Mouse (Mus musculus) E14TG2a.4 (cell line): ENCODE data around the gene Chrna5.

Source experiments
- CTCF ChIP-seq: conservative IDR thresholded peaks from 2 replicates; pipeline ENCODE4 v1.5.1; 2014; ENCODE audit warnings: low read length
- NANOG ChIP-seq: IDR thresholded peaks from 2 replicates; pipeline ENCODE4 v1.6.1; 2014; ENCODE audit warnings: borderline replicate concordance, low read length, mixed read lengths
- POU5F1 ChIP-seq: IDR thresholded peaks from 2 replicates; pipeline ENCODE4 v1.6.1; 2014; ENCODE audit warnings: low read length, borderline replicate concordance

DNA sequence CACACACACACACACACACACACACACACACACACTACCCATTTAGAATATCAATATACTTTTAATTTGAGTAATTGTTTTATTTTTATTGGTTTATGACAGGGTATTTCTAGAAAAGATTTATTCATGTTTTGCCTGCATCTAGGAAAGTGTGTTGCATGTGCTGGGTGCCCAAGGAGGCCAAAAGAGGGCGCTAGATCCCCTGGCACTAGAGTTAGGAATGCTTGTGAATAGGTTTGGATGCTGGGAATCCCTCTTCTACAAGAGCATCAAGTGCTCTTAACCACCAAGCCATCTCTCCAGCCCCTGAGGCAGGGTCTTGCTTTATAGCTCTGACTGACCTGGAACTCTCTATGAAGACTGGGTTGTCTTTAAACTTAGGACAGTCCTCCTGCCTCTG lies 48.9 kb upstream of the Chrna5 start:
- peak; percentile 96 for TF ChIP-seq CTCF
- TF ChIP-seq NANOG: no peak
- no peak for TF ChIP-seq POU5F1
